Mouse (Mus musculus): ENCODE measurements around the gene Rab44.

Rab44 gene

GRCm38 (mm10) chr17:29168438-29168837 is 54.5 kb downstream of the Rab44 start:
- DNase-seq (ENCODE audit: low read depth, low spot score), result no peak

DNA sequence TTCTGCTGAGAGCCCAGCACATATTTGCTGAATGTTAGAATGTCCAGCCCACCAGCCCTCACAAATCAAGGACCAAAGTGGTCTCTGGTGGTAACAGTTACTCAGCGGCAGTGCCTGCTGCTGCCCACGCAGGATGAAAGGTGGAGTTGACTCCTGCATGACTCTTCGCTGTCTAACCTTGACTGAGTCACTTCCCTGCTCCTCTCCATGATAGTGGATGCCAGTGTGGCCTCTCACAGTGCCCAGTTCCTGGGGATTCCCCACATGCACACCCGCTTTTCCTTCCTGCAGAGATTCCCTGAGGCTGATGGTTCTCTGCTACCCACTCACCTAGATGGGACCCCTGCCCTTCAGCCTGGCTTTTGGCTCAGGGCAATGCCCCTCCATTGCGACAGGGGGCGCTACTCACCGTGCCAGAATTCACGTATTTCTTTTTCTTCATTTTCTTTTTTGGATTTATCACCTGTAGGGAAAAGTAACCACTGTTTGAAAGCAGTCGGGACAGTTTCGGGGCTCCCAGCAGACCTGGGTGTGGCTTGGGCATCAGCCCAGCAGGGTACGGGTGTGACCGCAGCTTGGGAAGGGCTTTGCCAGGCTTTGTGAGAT is 55.2 kb downstream of the Rab44 start:
- DNase-seq (ENCODE audit: low read depth, low spot score), result no peak

GRCm38 (mm10) chr17:29170431-29171000 is 56.6 kb downstream of the Rab44 start:
- DNase-seq (ENCODE audit: low read depth, low spot score), result no peak

DNA sequence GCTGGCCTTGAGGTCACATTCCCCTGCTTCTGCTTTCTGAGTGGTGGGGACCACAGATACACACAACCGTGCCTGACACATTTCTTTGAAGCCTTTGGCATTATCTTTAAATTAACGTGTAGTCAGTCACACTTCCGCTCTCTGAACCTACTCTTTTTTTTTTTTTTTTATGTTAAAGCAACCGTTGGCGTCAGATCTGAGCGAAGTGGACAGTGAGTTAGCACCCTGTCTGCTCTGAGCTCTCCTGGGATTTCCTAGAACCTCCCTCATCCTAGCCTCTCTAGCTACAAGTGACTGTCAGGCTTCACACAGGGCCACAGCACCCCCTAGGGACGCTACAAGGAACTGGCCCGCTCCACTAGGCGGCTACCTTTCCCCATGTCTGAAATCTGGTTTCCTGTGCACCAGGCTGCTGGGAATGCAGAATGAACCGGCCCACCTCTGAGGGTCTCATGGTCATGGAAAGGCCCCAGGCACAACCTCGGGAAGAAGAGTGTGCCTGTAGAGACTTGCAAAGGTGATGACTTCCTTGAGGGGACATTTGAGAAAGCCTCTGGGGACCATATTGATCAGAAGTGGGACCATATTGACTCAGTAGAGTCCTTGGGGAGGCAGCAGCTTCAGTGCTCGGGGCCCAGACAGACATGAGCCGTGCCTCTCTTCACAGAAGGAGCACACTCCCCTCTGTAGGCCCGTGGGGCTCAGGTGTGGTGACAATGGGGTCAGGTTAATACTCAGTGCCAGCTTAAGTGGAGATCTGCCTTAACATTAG is 57.2 kb downstream of the Rab44 start:
- DNase-seq (ENCODE audit: low read depth, low spot score), result peak; percentile 24

DNA sequence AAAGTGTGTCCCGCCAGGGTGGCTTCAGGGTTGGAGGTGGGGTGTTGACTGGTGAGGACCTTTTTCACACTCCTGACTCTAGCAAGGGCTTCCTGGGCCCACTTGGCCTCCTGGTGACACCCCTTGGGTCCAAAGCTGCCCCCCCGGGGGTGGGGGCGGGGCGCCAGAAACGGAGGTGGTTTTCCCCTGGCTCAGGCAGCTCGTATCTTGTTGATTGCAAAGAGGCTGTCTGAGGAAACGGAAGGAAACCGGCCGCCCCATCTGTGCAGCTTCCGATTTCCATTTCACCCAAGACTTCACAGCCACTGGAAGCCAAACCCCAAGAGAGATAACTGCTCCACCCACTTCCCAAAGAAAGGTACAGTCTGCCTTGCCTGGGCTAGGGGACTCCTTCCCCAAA is 58.1 kb downstream of the Rab44 start:
- no peak for DNase-seq (ENCODE audit: low read depth, low spot score)

DNA sequence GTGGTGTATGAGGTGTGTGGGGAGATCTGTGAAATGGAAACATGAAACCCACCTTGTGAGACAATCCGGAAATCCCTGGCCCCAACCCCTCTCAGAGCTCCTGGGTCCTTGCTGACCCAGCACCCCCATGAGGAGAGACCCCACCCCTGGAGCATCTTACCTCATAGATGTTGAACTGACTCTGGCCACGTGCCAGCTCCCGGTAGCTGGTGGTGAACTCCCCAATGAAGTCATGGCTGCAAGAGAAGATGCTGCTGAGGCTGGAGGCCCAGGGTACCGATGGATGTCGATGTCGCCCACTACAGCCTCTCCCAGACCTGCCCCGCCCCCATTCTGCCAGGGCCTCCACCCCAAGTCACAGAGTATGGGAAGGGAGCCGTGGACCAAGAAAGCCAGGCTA is 59.2 kb downstream of the Rab44 start:
- DNase-seq (ENCODE audit: low read depth, low spot score), result no peak

- DNase-seq (ENCODE audit: low read depth, low spot score), result no peak
Observed at GRCm38 (mm10) chr17:29175693-29176092, 61.7 kb downstream of the Rab44 start.

DNA sequence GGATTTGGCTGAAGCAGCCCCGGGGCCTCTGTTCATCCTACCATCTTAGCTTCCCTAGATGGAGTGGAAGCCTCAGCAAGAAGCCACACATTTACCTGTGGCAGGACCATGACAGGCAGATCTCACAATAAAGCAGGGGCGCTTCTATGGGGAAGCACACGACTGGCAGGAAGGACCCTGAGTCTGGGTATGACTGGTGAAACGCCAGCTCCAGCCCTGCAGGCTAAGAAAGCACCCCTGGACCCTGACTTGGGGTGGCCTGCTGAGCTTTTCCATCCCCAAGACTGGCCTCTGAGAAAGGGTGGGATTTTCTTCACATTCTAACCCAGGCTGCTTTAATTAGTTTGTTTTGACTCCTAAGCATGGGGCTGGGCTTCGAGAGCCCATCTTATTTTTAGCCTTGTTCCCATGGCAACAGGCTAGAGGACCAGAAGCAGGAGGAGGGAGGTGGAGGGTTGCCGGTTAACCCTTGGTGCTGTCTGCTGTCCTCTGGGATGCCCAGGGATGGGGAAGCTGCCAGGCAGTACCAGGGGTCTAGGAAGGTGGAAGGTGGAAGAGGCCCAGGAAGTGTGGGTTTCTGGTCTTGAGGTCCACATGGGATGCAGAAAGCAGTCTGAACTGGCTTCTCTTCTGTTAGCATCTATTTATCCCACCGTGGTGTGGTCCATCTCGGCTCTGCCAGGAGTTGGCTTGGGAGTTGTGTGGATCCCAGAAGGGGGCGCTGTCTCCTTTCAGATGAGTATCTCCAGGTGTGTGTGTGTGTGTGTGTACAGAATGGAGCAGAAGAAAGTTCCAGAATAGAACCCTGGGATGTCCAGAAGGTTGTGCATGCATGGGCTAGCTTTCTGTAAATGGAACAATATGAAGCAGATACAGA is 62.7 kb downstream of the Rab44 start:
- DNase-seq (ENCODE audit: low read depth, low spot score), result no peak

- no peak for DNase-seq (ENCODE audit: low read depth, low spot score)
Observed at GRCm38 (mm10) chr17:29178503-29179059, 64.6 kb downstream of the Rab44 start.

DNA sequence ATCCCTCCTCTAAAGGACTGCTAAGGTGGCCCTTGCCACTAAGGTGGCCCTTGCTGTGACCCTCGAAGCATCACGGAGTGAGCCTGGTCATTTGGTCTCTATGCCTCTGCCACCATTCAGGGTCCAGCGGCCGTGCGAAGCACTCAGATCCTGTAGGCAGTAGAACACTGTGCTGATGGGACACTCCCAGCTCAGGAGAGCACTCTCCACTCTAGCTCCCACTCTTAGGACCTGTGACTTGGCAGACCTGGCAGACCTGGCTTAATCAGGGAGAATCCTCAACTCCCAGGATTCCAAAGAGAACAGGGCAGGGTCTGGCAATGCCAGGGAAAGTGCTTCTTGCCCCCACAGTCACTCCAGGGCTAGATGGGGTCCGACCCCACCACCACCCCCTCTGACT is 66.0 kb downstream of the Rab44 start:
- DNase-seq (ENCODE audit: low read depth, low spot score), result no peak

DNA sequence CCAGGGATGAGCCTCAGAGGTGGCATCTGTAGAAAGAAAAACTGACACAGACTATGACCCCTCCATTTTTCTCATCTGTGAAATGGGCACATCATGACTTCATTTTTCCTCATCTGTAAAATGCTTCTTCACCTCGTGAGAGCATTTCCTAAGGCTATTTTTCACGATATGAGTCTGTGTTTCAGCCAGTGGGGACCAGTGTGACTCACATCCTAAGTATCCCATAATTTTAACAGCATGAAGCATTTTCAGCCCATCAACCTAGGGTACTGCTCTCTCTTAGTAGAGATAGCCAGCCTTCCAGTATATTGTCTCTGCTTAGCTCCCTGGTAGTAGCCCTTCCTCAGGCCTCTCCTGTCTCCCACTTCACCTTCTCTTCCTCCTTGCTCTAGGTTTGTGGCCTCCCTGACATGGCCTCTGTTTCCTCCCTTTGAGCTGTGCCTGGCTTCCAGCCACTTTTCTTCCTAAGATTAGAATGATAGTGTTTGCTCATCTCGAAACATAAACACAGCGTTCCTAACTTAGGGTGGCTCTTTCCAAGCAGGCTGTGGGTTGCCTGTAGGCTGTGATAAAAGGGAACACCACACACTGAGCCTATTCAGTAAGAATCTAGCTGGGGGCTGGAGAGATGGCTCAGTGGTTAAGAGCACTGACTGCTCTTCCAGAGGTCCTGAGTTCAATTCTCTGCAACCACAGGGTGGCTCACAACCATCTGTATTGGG is 66.6 kb downstream of the Rab44 start:
- no peak for DNase-seq (ENCODE audit: low read depth, low spot score)

DNA sequence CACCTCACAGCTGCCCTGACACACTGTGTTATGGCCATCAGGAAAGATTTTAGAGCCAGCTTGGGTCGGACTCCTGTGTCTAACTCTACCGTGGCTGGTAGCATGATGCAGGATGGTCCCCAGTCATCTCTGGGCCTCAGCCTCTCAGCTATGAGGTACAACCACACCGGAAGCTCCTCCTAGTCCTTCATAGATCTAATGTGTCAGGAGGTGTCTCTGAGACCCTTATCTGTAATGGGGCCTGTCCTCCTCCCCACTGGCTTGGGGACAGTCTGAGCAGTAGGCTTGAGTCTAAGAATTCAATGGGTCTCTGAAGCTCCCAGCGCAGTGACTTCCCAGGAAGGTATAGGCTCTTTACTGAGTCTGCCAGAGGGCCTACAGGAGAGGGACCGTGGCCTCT is 67.8 kb downstream of the Rab44 start:
- no peak for DNase-seq (ENCODE audit: low read depth, low spot score)

- no peak for DNase-seq (ENCODE audit: low read depth, low spot score)
Observed at GRCm38 (mm10) chr17:29183162-29183561, 69.2 kb downstream of the Rab44 start.

GRCm38 (mm10) chr17:29185376-29186046 is 71.6 kb downstream of the Rab44 start:
- DNase-seq (ENCODE audit: low read depth, low spot score), result no peak

DNA sequence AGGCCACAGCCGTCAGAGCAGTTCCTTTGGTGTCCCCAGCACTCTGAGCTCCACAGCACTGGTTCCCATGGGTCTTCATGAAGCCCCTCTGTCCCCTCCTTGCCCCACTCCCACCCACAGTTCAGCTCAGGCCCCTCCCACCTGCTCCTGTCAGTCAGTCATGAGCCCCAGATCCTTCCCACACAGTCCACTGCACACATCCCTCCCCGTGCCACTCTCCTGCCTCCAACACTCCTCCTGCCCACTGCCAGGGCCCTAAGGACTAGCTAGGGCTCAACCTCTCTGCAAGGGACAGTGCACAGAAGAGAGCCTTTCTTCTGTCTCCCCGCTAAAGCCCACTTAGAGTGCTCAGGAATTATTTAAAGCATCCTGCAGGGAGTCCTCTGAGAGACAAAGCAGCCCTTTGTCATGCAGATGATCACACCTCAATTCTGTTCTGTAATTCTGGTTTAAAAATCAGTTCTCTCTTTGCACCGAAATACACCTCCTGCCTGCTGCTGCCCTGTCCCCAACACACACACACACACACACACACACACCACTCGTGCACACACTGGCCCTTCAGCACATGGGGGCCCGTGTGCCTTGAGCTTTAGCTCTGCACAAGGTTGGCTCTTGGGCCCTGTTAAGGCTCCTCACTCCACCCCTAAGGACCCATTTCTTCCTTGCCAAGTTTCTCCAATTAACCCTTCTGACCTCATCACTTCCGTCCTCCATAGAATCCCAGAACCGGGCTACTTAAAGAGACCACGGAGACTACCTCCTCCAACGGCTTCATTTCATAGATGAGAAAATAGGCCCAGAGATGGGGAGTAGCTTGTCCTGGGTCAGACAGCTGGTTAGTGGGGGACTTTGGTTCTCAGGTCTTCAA is 73.3 kb downstream of the Rab44 start:
- no peak for DNase-seq (ENCODE audit: low read depth, low spot score)

DNA sequence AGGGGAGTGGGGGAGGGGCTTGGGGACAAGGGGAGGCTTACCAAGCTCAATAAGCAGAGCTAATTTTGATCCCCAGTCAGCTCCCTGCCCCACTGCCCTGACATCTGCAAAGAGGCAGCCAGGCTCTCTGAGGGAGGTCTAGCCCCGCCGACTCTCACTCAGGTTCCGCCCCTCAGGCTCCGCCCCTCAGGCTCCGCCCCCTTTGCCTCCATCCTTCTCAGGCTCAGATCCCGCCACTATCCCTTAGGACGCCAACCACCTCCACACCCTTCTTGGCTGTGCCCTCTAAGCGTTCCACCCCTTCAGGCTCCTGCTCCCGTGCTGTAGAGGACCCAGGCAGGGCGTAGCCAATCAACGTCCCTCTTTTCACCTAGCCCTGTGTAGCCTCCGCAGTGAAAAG is 75.0 kb downstream of the Rab44 start:
- DNase-seq (ENCODE audit: low read depth, low spot score), result no peak

DNA sequence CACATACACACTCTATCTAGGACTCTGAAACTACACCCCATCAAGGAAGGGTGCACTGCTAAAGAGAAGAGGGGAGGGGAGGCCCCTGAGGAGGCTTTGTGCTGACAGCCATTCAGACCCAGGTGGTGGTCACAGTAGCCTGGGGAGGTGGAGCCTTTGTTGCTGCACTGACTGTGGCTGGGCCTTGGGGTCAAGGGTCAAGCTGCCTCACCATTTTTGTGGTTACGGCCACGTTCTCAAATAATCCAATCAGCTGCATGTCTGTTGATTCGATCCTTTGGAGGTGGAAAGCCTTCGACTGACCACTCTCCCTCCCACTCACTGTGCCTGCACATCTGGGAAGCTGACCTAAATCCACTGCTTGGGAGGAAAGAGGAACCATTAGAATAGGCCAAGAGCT is 81.6 kb downstream of the Rab44 start:
- DNase-seq (ENCODE audit: low read depth, low spot score), result no peak
